Mouse (Mus musculus) myocyte (in vitro differentiated cells): ENCODE measurements at regions not wholly inside any gene's neighbourhood (a gene's known extent, or its start where the extent isn't known, plus 50 kb on each side); places are given as distances from the start of the nearest gene placed in this dataset.

ENCODE experiments used
- CEBPB ChIP-seq: IDR thresholded peaks from 2 replicates; pipeline ENCODE4 v1.6.1; 2011; ENCODE audit warnings: mild to moderate bottlenecking, moderate library complexity; ENCODE audit not compliant: poor library complexity, insufficient read depth, severe bottlenecking
- E2F4 ChIP-seq: IDR thresholded peaks from one replicate; pipeline ENCODE4 v1.6.1; 2011; ENCODE audit warnings: mild to moderate bottlenecking, control low read depth, moderate library complexity; ENCODE audit not compliant: insufficient read depth
- MAX ChIP-seq: IDR thresholded peaks from one replicate; pipeline ENCODE4 v1.6.1; 2011; ENCODE audit warnings: low read depth, mild to moderate bottlenecking, control low read depth
- MYOG ChIP-seq, 3 experiments: IDR thresholded peaks; one replicate each; pipeline ENCODE4 v1.6.1; 2011; ENCODE audit warnings: control low read depth in 2 of 3, low read depth in 2 of 3, mild to moderate bottlenecking in 2 of 3; ENCODE audit not compliant: insufficient read length in 2 of 3, control insufficient read depth in 1 of 3, insufficient read depth in 1 of 3
- POLR2A ChIP-seq: IDR thresholded peaks from one replicate; pipeline ENCODE4 v1.6.1; 2011; ENCODE audit warnings: low read depth, mild to moderate bottlenecking, control low read depth, moderate library complexity; ENCODE audit not compliant: insufficient read length
- POLR2AphosphoS2 ChIP-seq: IDR thresholded peaks from one replicate; pipeline ENCODE4 v1.6.1; 2011; ENCODE audit warnings: low read depth, control low read depth; ENCODE audit not compliant: insufficient read length
- REST ChIP-seq: IDR thresholded peaks from one replicate; pipeline ENCODE4 v1.6.1; 2011; ENCODE audit warnings: mild to moderate bottlenecking, control low read depth, moderate library complexity; ENCODE audit not compliant: insufficient read depth, insufficient read length
- SRF ChIP-seq: IDR thresholded peaks from one replicate; pipeline ENCODE4 v1.6.1; 2011; ENCODE audit warnings: low read depth; ENCODE audit not compliant: control insufficient read depth, insufficient read length
- TCF12 ChIP-seq: IDR thresholded peaks from one replicate; pipeline ENCODE4 v1.6.1; 2011; ENCODE audit warnings: mild to moderate bottlenecking, control low read depth; ENCODE audit not compliant: poor library complexity, insufficient read depth, severe bottlenecking
- USF1 ChIP-seq: IDR thresholded peaks from one replicate; pipeline ENCODE4 v1.6.1; 2011; ENCODE audit warnings: low read depth, mild to moderate bottlenecking, control low read depth, moderate library complexity

DNA sequence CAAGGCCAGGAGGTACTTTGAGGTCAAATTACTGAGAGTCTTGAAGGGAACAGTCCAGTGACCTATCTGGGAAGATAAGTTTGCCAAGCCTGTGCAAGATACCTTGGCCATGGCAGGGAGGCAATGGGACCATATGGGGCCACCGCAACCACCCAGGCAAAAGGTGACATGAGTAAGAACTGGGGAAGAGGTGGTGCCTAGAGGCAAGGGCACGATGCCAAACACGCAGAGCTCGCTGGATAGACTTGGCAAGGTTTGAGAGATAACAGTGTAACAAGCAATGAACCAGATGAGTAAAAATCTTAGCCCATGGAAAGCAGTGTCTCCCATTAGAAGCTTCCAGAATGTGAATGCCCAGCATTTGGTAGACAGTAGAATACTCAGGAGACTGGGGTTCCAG lies 128.1 kb downstream of the Dhx15 start:
- no peak for TF ChIP-seq POLR2A
- no peak for TF ChIP-seq TCF12
- no peak for TF ChIP-seq SRF
- no peak for TF ChIP-seq POLR2AphosphoS2
- TF ChIP-seq USF1: no peak
- no peak for TF ChIP-seq REST
- no peak for TF ChIP-seq MAX
- TF ChIP-seq CEBPB: no peak
- TF ChIP-seq MYOG (IDR thresholded peaks at IDR 0.05; ENCODE audit: control insufficient read depth in 1 of 3, insufficient read depth in 1 of 3, insufficient read length in 2 of 3, low read depth in 2 of 3): no peak
- no peak for TF ChIP-seq E2F4
